Mouse (Mus musculus) C2C12 (cell line): ENCODE measurements around the gene Mrtfa.

Source experiments
- CEBPB ChIP-seq: IDR thresholded peaks from one replicate; pipeline ENCODE4 v1.6.1; 2011; ENCODE audit warnings: low read depth, mild to moderate bottlenecking, control low read depth, moderate library complexity
- CTCF ChIP-seq: IDR thresholded peaks from one replicate; pipeline ENCODE4 v1.5.1; 2011; ENCODE audit not compliant: control insufficient read depth, insufficient read depth, insufficient read length
- MAX ChIP-seq: IDR thresholded peaks from one replicate; pipeline ENCODE4 v1.6.1; 2011; ENCODE audit warnings: mild to moderate bottlenecking, control low read depth
- MYOD1 ChIP-seq: IDR thresholded peaks from one replicate; pipeline ENCODE4 v1.6.1; 2011; ENCODE audit warnings: low read depth; ENCODE audit not compliant: control insufficient read depth, insufficient read length
- USF1 ChIP-seq: IDR thresholded peaks from one replicate; pipeline ENCODE4 v1.6.1; 2011; ENCODE audit warnings: low read depth, mild to moderate bottlenecking, control low read depth, moderate library complexity

DNA sequence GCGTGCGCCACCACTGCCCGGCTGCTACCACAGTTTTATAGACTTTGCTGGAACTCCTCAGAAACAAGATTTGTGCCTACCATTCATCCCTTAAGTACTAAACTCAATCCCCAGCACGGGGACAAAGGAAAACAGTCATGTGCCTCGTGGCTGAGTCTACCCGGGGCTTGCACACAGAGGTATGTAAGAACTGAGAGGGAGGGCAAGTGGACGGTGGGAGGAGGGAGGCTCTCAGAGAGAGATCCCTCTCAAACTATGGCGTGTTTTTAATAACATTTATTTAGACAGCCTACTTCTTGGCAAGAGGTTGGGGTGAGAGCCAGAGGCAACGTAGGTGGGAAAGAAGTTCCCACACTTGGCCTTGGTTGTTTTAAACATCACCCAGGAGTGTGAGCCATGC is 98.8 kb downstream of the Mrtfa start:
- no peak for TF ChIP-seq CTCF
- TF ChIP-seq MAX = no peak
- no peak for TF ChIP-seq USF1
- TF ChIP-seq CEBPB = no peak
- TF ChIP-seq MYOD1 = no peak
